Mouse (Mus musculus): ENCODE results near the gene Npvf. TPM values are rescaled to one million over a fixed set of nuclear protein-coding genes. Genes with fewer than 3 reads are reported as not detected.

Gene Npvf
- polyA plus RNA-seq (2014; fragmentation: Nextera tagmentation; extraction: Ambion mirVana) = 0.29 and 0.62 TPM in 2 replicates

- no peak within 1 kb of the TSS for H3K27ac ChIP-seq (replicated peaks; ENCODE audit: low read depth, low read length)
- ATAC-seq (ENCODE audit: low read depth) (no peak), DNase-seq (ENCODE audit: low spot score) (no peak)
- no peak within 1 kb of the TSS for H3K4me3 ChIP-seq (ENCODE audit: low read depth, low read length)
- no peaks in the 10 kb centered on the region for H3K36me3 ChIP-seq (ENCODE audit: control insufficient read depth, insufficient read depth, low read length)
- H3K9ac ChIP-seq (ENCODE audit: low read depth, low read length) = no peak within 1 kb of the TSS
- H3K9me3 ChIP-seq (ENCODE audit: control insufficient read depth, low read length) = no peaks in the 10 kb centered on the region
- whole genome bisulfite sequencing = 68% methylated on average over 4 of the region's 4 CpGs
- no peaks in the 10 kb centered on the region for H3K27me3 ChIP-seq (replicated peaks; ENCODE audit: control insufficient read depth, insufficient read depth, low read length)
- H3K4me2 ChIP-seq (ENCODE audit: low read depth, low read length) = no peak within 1 kb of the TSS
- H3K4me1 ChIP-seq (ENCODE audit: control insufficient read depth, insufficient read depth, low read length) = peaks cover 7% of the 10 kb centered on the region
Observed at GRCm38 (mm10) chr6:50654356-50654755, at the start of gene Npvf. Gene Npvf (minus strand): TSS chr6:50654439.

- H3K27ac ChIP-seq (replicated peaks; ENCODE audit: low read depth, low read length) = peak overlapping the region; percentile 49
- no peak overlapping the region for H3K4me2 ChIP-seq (ENCODE audit: low read depth, low read length)
- H3K4me3 ChIP-seq (ENCODE audit: low read depth, low read length) = no peak overlapping the region
- WGBS = 51% methylated on average over 15 of the region's 15 CpGs
- no peaks in the 10 kb centered on the region for H3K9me3 ChIP-seq (ENCODE audit: control insufficient read depth, low read length)
- H3K27me3 ChIP-seq (replicated peaks; ENCODE audit: control insufficient read depth, insufficient read depth, low read length) = no peaks in the 10 kb centered on the region
- ATAC-seq (ENCODE audit: low read depth) (no peak), DNase-seq (ENCODE audit: low spot score) (peak; percentile 43)
- peaks cover 13% of the 10 kb centered on the region; the same call in 1 of the 2 replicates for H3K4me1 ChIP-seq (ENCODE audit: control insufficient read depth, insufficient read depth, low read length)
- H3K9ac ChIP-seq (ENCODE audit: low read depth, low read length) = no peak overlapping the region
- no peaks in the 10 kb centered on the region for H3K36me3 ChIP-seq (ENCODE audit: control insufficient read depth, insufficient read depth, low read length)
Observed at GRCm38 (mm10) chr6:50689121-50689815, 35.0 kb upstream of the Npvf start.

GRCm38 (mm10) chr6:50684646-50685415, 30.6 kb upstream of the Npvf start:
- no peaks in the 10 kb centered on the region for H3K27me3 ChIP-seq (replicated peaks; ENCODE audit: control insufficient read depth, insufficient read depth, low read length)
- no peaks in the 10 kb centered on the region for H3K9me3 ChIP-seq (ENCODE audit: control insufficient read depth, low read length)
- no peak overlapping the region for H3K4me3 ChIP-seq (ENCODE audit: low read depth, low read length)
- ATAC-seq (ENCODE audit: low read depth) (no peak), DNase-seq (ENCODE audit: low spot score) (peak; percentile 46)
- 45% methylated on average over 7 of the region's 7 CpGs for WGBS
- H3K4me2 ChIP-seq (ENCODE audit: low read depth, low read length) = no peak overlapping the region
- H3K4me1 ChIP-seq (ENCODE audit: control insufficient read depth, insufficient read depth, low read length) = peaks cover 10% of the 10 kb centered on the region; the same call in 1 of the 2 replicates
- H3K9ac ChIP-seq (ENCODE audit: low read depth, low read length) = no peak overlapping the region
- H3K27ac ChIP-seq (replicated peaks; ENCODE audit: low read depth, low read length) = peak overlapping the region; percentile 49; the same call in 1 of the 2 replicates
- no peaks in the 10 kb centered on the region for H3K36me3 ChIP-seq (ENCODE audit: control insufficient read depth, insufficient read depth, low read length)

GRCm38 (mm10) chr6:50681491-50681890, 27.3 kb upstream of the Npvf start:
- Histone ChIP-seq H3K4me2 (ENCODE audit: low read depth, low read length) (no peak overlapping the region), H3K27me3 (replicated peaks; ENCODE audit: control insufficient read depth, insufficient read depth, low read length) (no peaks in the 10 kb centered on the region), H3K4me1 (ENCODE audit: control insufficient read depth, insufficient read depth, low read length) (0 out of 2 replicates have a peak, but pooled peaks cover 8% of the 10 kb centered on the region), H3K4me3 (ENCODE audit: low read depth, low read length) (no peak overlapping the region), H3K27ac (replicated peaks; ENCODE audit: low read depth, low read length) (peak overlapping the region; percentile 44; the same call in 1 of the 2 replicates), H3K36me3 (ENCODE audit: control insufficient read depth, insufficient read depth, low read length) (no peaks in the 10 kb centered on the region), H3K9me3 (ENCODE audit: control insufficient read depth, low read length) (no peaks in the 10 kb centered on the region), H3K9ac (ENCODE audit: low read depth, low read length) (no peak overlapping the region)
- whole genome bisulfite sequencing = 40% methylated on average over 5 of the region's 5 CpGs
- ATAC-seq (ENCODE audit: low read depth) (no peak), DNase-seq (ENCODE audit: low spot score) (no peak)

GRCm38 (mm10) chr6:50680224-50681215, 26.3 kb upstream of the Npvf start:
- 54% methylated on average over 20 of the region's 20 CpGs for WGBS
- H3K27ac ChIP-seq (replicated peaks; ENCODE audit: low read depth, low read length) = peak overlapping the region; percentile 44; the same call in 1 of the 2 replicates
- H3K27me3 ChIP-seq (replicated peaks; ENCODE audit: control insufficient read depth, insufficient read depth, low read length) = no peaks in the 10 kb centered on the region
- no peaks in the 10 kb centered on the region for H3K36me3 ChIP-seq (ENCODE audit: control insufficient read depth, insufficient read depth, low read length)
- no peaks in the 10 kb centered on the region for H3K9me3 ChIP-seq (ENCODE audit: control insufficient read depth, low read length)
- H3K4me3 ChIP-seq (ENCODE audit: low read depth, low read length) = no peak overlapping the region
- no peak for ATAC-seq (ENCODE audit: low read depth)
- no peak overlapping the region for H3K9ac ChIP-seq (ENCODE audit: low read depth, low read length)
- H3K4me1 ChIP-seq (ENCODE audit: control insufficient read depth, insufficient read depth, low read length) = 0 out of 2 replicates have a peak, but pooled peaks cover 8% of the 10 kb centered on the region
- DNase-seq (ENCODE audit: low spot score) = no peak
- H3K4me2 ChIP-seq (ENCODE audit: low read depth, low read length) = no peak overlapping the region

GRCm38 (mm10) chr6:50679486-50679828, 25.2 kb upstream of the Npvf start:
- Histone ChIP-seq H3K9me3 (ENCODE audit: control insufficient read depth, low read length) (no peaks in the 10 kb centered on the region), H3K36me3 (ENCODE audit: control insufficient read depth, insufficient read depth, low read length) (no peaks in the 10 kb centered on the region), H3K27ac (replicated peaks; ENCODE audit: low read depth, low read length) (no peak overlapping the region), H3K4me1 (ENCODE audit: control insufficient read depth, insufficient read depth, low read length) (0 out of 2 replicates have a peak, but pooled peaks cover 3% of the 10 kb centered on the region), H3K9ac (ENCODE audit: low read depth, low read length) (no peak overlapping the region), H3K4me3 (ENCODE audit: low read depth, low read length) (no peak overlapping the region), H3K4me2 (ENCODE audit: low read depth, low read length) (no peak overlapping the region), H3K27me3 (replicated peaks; ENCODE audit: control insufficient read depth, insufficient read depth, low read length) (no peaks in the 10 kb centered on the region)
- no peak for DNase-seq (ENCODE audit: low spot score)
- no peak; the same call in 1 of the 2 replicates for ATAC-seq (ENCODE audit: low read depth)
- WGBS = 88% methylated on average over 2 of the region's 2 CpGs

GRCm38 (mm10) chr6:50678826-50679485, 24.7 kb upstream of the Npvf start:
- peak; percentile 85 for ATAC-seq (ENCODE audit: low read depth)
- Histone ChIP-seq H3K9me3 (ENCODE audit: control insufficient read depth, low read length) (no peaks in the 10 kb centered on the region), H3K4me1 (ENCODE audit: control insufficient read depth, insufficient read depth, low read length) (0 out of 2 replicates have a peak, but pooled peaks cover 3% of the 10 kb centered on the region), H3K4me2 (ENCODE audit: low read depth, low read length) (no peak overlapping the region), H3K4me3 (ENCODE audit: low read depth, low read length) (no peak overlapping the region), H3K27ac (replicated peaks; ENCODE audit: low read depth, low read length) (no peak overlapping the region), H3K27me3 (replicated peaks; ENCODE audit: control insufficient read depth, insufficient read depth, low read length) (no peaks in the 10 kb centered on the region), H3K36me3 (ENCODE audit: control insufficient read depth, insufficient read depth, low read length) (no peaks in the 10 kb centered on the region), H3K9ac (ENCODE audit: low read depth, low read length) (no peak overlapping the region)
- DNase-seq (ENCODE audit: low spot score) = peak; percentile 88
- 30% methylated on average over 8 of the region's 8 CpGs for whole genome bisulfite sequencing

Data from embryonic facial prominence, embryonic 14.5 days (tissue).